Comparison of ENCODE assay signal across 20 mouse cellular contexts in the genomic region with DNA sequence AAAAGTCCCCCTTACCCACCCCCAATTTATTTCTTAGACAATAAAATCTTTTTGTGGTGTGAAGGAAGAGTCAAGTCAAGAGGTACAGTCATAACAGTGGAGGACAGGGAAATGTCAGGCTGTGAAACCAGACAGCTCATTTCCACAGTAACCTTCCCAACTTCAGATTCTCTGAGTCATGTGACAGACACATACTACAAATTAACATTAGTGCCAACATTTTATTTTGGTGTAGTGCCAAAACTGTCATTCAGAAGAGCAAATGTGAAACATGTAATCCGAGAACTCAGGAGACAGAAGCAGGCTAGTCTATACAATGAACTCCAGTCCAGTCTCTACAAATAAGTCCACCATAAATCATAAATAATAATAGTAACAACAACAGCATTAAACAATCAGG. TPM values are rescaled to one million over a fixed set of nuclear protein-coding genes. Genes with fewer than 3 reads are reported as not detected.
DNase-seq lines count a peak whose midpoint lies in the region; TF ChIP-seq lines count a peak whose summit lies in the region.
"Had no signal": no experiment of that assay in that cellular context is flagged by ENCODE, and none has a peak within 500 bp of the region (broad histone marks: within the 10 kb centered on the region; RNA-seq: fewer than 3 reads in every experiment).

No protein-coding gene starts in this region.

- no peak overlapping the region for H3K27ac ChIP-seq in MEL (ENCODE audit: control insufficient read depth, low read depth, low read length)
- H3K27ac ChIP-seq: embryonic facial prominence, embryonic 13.5 days; forebrain, embryonic 13.5 days; gastrocnemius, adult 2 months; hindbrain, embryonic 14.5 days; intestine, embryonic 15.5 days had no signal

- TF ChIP-seq CTCF in MEL (IDR thresholded peaks at IDR 0.05 in 2 of 3, conservative IDR thresholded peaks at IDR 0.05 in 1 of 3; ENCODE audit: control insufficient read depth in 1 of 3, insufficient read depth in 1 of 3, low read depth in 2 of 3, low read length in 3 of 3, poor library complexity in 1 of 3, severe bottlenecking in 1 of 3): no peak
- no peak for TF ChIP-seq CTCF in brain, embryonic 14.5 days (IDR thresholded peaks at IDR 0.05; ENCODE audit: borderline replicate concordance, extremely low read depth, insufficient read depth, insufficient read length)

- TF ChIP-seq POLR2A in MEL (IDR thresholded peaks at IDR 0.05; ENCODE audit: control insufficient read depth in 1 of 2, insufficient read depth in 1 of 2, low read depth in 1 of 2, low read length in 2 of 2, poor library complexity in 1 of 2): no peak
- no peak for TF ChIP-seq POLR2A in brain, embryonic 14.5 days (IDR thresholded peaks at IDR 0.05; ENCODE audit: borderline replicate concordance, extremely low read depth, insufficient read depth, insufficient read length, poor library complexity, severe bottlenecking)

- no peak for TF ChIP-seq EP300 in MEL (IDR thresholded peaks at IDR 0.05; ENCODE audit: low read depth in 1 of 2, low read length in 2 of 2)

- no peak overlapping the region for H3K4me3 ChIP-seq in MEL (ENCODE audit: control insufficient read depth in 1 of 2, insufficient read depth in 1 of 2, low read depth in 2 of 2, low read length in 2 of 2)
- H3K4me3 ChIP-seq: embryonic facial prominence, embryonic 13.5 days; forebrain, embryonic 13.5 days; gastrocnemius, adult 2 months; heart, embryonic 12.5 days; intestine, embryonic 15.5 days had no signal

- H3K36me3 ChIP-seq in MEL (ENCODE audit: control insufficient read depth in 1 of 2, insufficient read depth in 2 of 2, low read length in 2 of 2): 0 out of 4 replicates have a peak, but pooled peaks cover 0 to 1% of the 10 kb centered on the region in 2 experiments
- H3K36me3 ChIP-seq: embryonic facial prominence, embryonic 13.5 days; heart, embryonic 12.5 days; intestine, embryonic 15.5 days had no signal

- no peak overlapping the region for H3K9ac ChIP-seq in MEL (ENCODE audit: control insufficient read depth, low read depth, low read length, poor library complexity, severe bottlenecking)
- H3K9ac ChIP-seq: embryonic facial prominence, embryonic 13.5 days; forebrain, embryonic 13.5 days; heart, embryonic 12.5 days; hindbrain, embryonic 14.5 days; intestine, embryonic 15.5 days had no signal

- TF ChIP-seq RAD21 in MEL (IDR thresholded peaks at IDR 0.05; ENCODE audit: low read depth, low read length): no peak

- intact Hi-C loops in heart, postnatal 14 days (cut with DNase I): no loop called here

- H3K9me3 ChIP-seq in MEL (replicated peaks; ENCODE audit: insufficient read depth, low read length): no peaks in the 10 kb centered on the region
- H3K9me3 ChIP-seq: embryonic facial prominence, embryonic 13.5 days; forebrain, embryonic 13.5 days; G1E; heart, embryonic 12.5 days; intestine, embryonic 15.5 days had no signal

- no peaks in the 10 kb centered on the region for H3K4me1 ChIP-seq in MEL (ENCODE audit: control insufficient read depth in 1 of 2, insufficient read depth in 2 of 2, low read length in 2 of 2)
- H3K4me1 ChIP-seq: embryonic facial prominence, embryonic 13.5 days; forebrain, embryonic 13.5 days; intestine, embryonic 15.5 days had no signal

- DNase-seq in 3134 (ENCODE audit: extremely low read depth, insufficient read length, low spot score): peak; percentile 16
- DNase-seq in 3T3-L1 (ENCODE audit: low read depth, low spot score): peak; percentile 78
- peak; percentile 14 for DNase-seq in MEL (ENCODE audit: low read depth, low spot score)
- peak; percentile 74 for DNase-seq in brain, embryonic 14.5 days (ENCODE audit: low read depth)
- no peak for DNase-seq in testis, postnatal 10 days (ENCODE audit: low spot score)
- DNase-seq in retina, embryonic 14.5 days (ENCODE audit: low spot score): no peak
- no peak for DNase-seq in heart, postnatal 14 days
- DNase-seq: adrenal gland, postnatal 14 days; cerebellum, adult 18-20 months; cerebellum, adult 9-11 months; cerebellum, postnatal 36 days; gastrocnemius, adult 2 months; gastrocnemius, postnatal 25 days; kidney, adult 18-20 months had no signal

- H3K27me3 ChIP-seq in MEL (ENCODE audit: control insufficient read depth in 1 of 2, insufficient read depth in 2 of 2, low read length in 2 of 2): no peaks in the 10 kb centered on the region
- H3K27me3 ChIP-seq: embryonic facial prominence, embryonic 13.5 days; forebrain, embryonic 13.5 days; heart, embryonic 12.5 days; intestine, embryonic 15.5 days had no signal

- no peaks in the 10 kb centered on the region for H3K79me2 ChIP-seq in MEL (ENCODE audit: control insufficient read depth, insufficient read depth, low read length, poor library complexity)

TF ChIP-seq in MEL, 35 proteins besides CTCF, POLR2A, EP300 and RAD21:
- TF ChIP-seq JUND (IDR thresholded peaks at IDR 0.05; ENCODE audit: low read depth, low read length) (no peak), USF1 (IDR thresholded peaks at IDR 0.05; ENCODE audit: low read depth, low read length) (0 out of 2 replicates have a peak, but pooled peaks have one; percentile 14)

RNA-seq across cellular contexts. Expression of gene Hibadh, which starts 45.4 kb away (rescaled TPM):
- total RNA-seq in MEL (2012; rRNA removed): 30.9 and 31.2 TPM in 2 replicates
- polyA plus RNA-seq in MEL (2012; ENCODE audit: insufficient read depth in 1 of 2, insufficient read length in 2 of 2, low read depth in 1 of 2, low replicate concordance in 2 of 2, missing spikeins in 1 of 2): 10 to 100 TPM in 1 of 2 experiments, not detected in 1; 39.3 TPM
- polyA plus RNA-seq in brain, embryonic 14.5 days (2012; rRNA removed): 32.2 and 34.2 TPM in 2 replicates
- total RNA-seq in heart, postnatal 14 days (2021): 100 to 1,000 TPM; 188 to 192 TPM

Comparison
In these comparisons a context has a peak if more than half of its experiments do, and no peak if none do; other contexts are left out.
1. DNase-seq: peak in 3134 (single experiment), 3T3-L1 (single experiment), MEL (single experiment) and brain, embryonic 14.5 days (single experiment); none in testis, postnatal 10 days (single experiment), retina, embryonic 14.5 days (single experiment) and heart, postnatal 14 days (0 of 2).